Mouse (Mus musculus) natural killer cell, adult 2 months (primary cell): ENCODE data around the gene Ntm.

Experiments
- DNase-seq, 2 experiments: peaks; one replicate each; pipeline ENCODE4 v3.0.0; 2022; ENCODE audit warnings: low spot score in 2 of 2

Gene Ntm

GRCm38 (mm10) chr9:29802071-29802705 lies 160.8 kb downstream of the Ntm start:
- no peak for DNase-seq

GRCm38 (mm10) chr9:29796281-29796680 lies 166.7 kb downstream of the Ntm start:
- DNase-seq, result no peak

- no peak for DNase-seq
These were observed 171.6 kb downstream of the Ntm start for GRCm38 (mm10) chr9:29791199-29791915.

GRCm38 (mm10) chr9:29790017-29790416 lies 172.9 kb downstream of the Ntm start:
- DNase-seq, result no peak

GRCm38 (mm10) chr9:29788855-29789254 lies 174.1 kb downstream of the Ntm start:
- DNase-seq, result no peak

- no peak for DNase-seq
These were observed 175.5 kb downstream of the Ntm start for GRCm38 (mm10) chr9:29787408-29787807.

GRCm38 (mm10) chr9:29782697-29783096 lies 180.2 kb downstream of the Ntm start:
- no peak for DNase-seq

- no peak for DNase-seq
These were observed 183.2 kb downstream of the Ntm start for GRCm38 (mm10) chr9:29779739-29780138.

- no peak for DNase-seq
These were observed 186.0 kb downstream of the Ntm start for GRCm38 (mm10) chr9:29776951-29777350.

- DNase-seq, result no peak
These were observed 186.4 kb downstream of the Ntm start for GRCm38 (mm10) chr9:29776542-29776941.

- no peak for DNase-seq
These were observed 186.9 kb downstream of the Ntm start for GRCm38 (mm10) chr9:29776030-29776429.

GRCm38 (mm10) chr9:29772625-29773388 lies 190.1 kb downstream of the Ntm start:
- DNase-seq, result no peak

GRCm38 (mm10) chr9:29771870-29772269 lies 191.1 kb downstream of the Ntm start:
- DNase-seq, result no peak

- DNase-seq, result no peak
These were observed 191.7 kb downstream of the Ntm start for GRCm38 (mm10) chr9:29771071-29771785.

GRCm38 (mm10) chr9:29769361-29769760 lies 193.6 kb downstream of the Ntm start:
- DNase-seq, result no peak

- no peak for DNase-seq
These were observed 196.7 kb downstream of the Ntm start for GRCm38 (mm10) chr9:29765990-29766980.

GRCm38 (mm10) chr9:29763338-29763737 lies 199.6 kb downstream of the Ntm start:
- DNase-seq, result no peak

- DNase-seq, result no peak
These were observed 200.9 kb downstream of the Ntm start for GRCm38 (mm10) chr9:29761952-29762586.

GRCm38 (mm10) chr9:29761511-29761910 lies 201.4 kb downstream of the Ntm start:
- no peak for DNase-seq

- DNase-seq, result no peak
These were observed 203.0 kb downstream of the Ntm start for GRCm38 (mm10) chr9:29759940-29760339.
